Mouse (Mus musculus): ENCODE measurements around the gene 4930564D02Rik. TPM values are rescaled to one million over a fixed set of nuclear protein-coding genes. Genes with fewer than 3 reads are reported as not detected.

Gene 4930564D02Rik
- polyA plus RNA-seq, 1 experiment from 2014 or later, result not detected

- Histone ChIP-seq H3K4me3 (no peak overlapping the region), H3K4me1 (peaks cover 75% of the 10 kb centered on the region), H3K36me3 (replicated peaks) (peaks cover 24% of the 10 kb centered on the region), H3K27me3 (replicated peaks; ENCODE audit: low read depth, poor library complexity, severe bottlenecking) (no peaks in the 10 kb centered on the region), H3K9me3 (no peaks in the 10 kb centered on the region), H3K27ac (replicated peaks) (no peak overlapping the region)
- no peak for DNase-seq (ENCODE audit: low spot score)
- 75% methylated on average over 8 of the region's 8 CpGs for WGBS
Measured at GRCm38 (mm10) chr3:105047616-105048015, 19.0 kb upstream of the 4930564D02Rik start.

- Histone ChIP-seq H3K4me1 (peaks cover 65% of the 10 kb centered on the region), H3K36me3 (replicated peaks) (peaks cover 24% of the 10 kb centered on the region), H3K27me3 (replicated peaks; ENCODE audit: low read depth, poor library complexity, severe bottlenecking) (no peaks in the 10 kb centered on the region), H3K4me3 (peak overlapping the region; percentile 78; the same call in 1 of the 2 replicates), H3K27ac (replicated peaks) (no peak overlapping the region), H3K9me3 (no peaks in the 10 kb centered on the region)
- DNase-seq (ENCODE audit: low spot score), result no peak
- 85% methylated on average over 6 of the region's 6 CpGs for WGBS
Measured at GRCm38 (mm10) chr3:105049848-105050247, 16.8 kb upstream of the 4930564D02Rik start.

- DNase-seq (ENCODE audit: low spot score), result peak; percentile 39
- Histone ChIP-seq H3K27ac (replicated peaks) (peak overlapping the region; percentile 67; the same call in 1 of the 2 replicates), H3K9me3 (no peaks in the 10 kb centered on the region), H3K4me1 (peaks cover 55% of the 10 kb centered on the region), H3K4me3 (peak overlapping the region; percentile 78), H3K36me3 (replicated peaks) (peaks cover 15% of the 10 kb centered on the region), H3K27me3 (replicated peaks; ENCODE audit: low read depth, poor library complexity, severe bottlenecking) (no peaks in the 10 kb centered on the region)
- WGBS, result 45% methylated on average over 2 of the region's 2 CpGs
Measured at GRCm38 (mm10) chr3:105051103-105051502, 15.5 kb upstream of the 4930564D02Rik start.

GRCm38 (mm10) chr3:105052171-105052936, 14.3 kb upstream of the 4930564D02Rik start:
- WGBS, result under 1% methylated on average over 37 of the region's 37 CpGs
- H3K9me3 ChIP-seq, result no peaks in the 10 kb centered on the region
- peaks cover 45% of the 10 kb centered on the region for H3K4me1 ChIP-seq
- no peaks in the 10 kb centered on the region for H3K27me3 ChIP-seq (replicated peaks; ENCODE audit: low read depth, poor library complexity, severe bottlenecking)
- DNase-seq (ENCODE audit: low spot score), result no peak
- H3K27ac ChIP-seq (replicated peaks), result peak overlapping the region; percentile 91
- peak overlapping the region; percentile 78 for H3K4me3 ChIP-seq
- H3K36me3 ChIP-seq (replicated peaks), result peaks cover 9% of the 10 kb centered on the region; the same call in 1 of the 2 replicates

- H3K27ac ChIP-seq (replicated peaks), result peak within 1 kb of the TSS; percentile 91
- peak within 1 kb of the TSS; percentile 78 for H3K4me3 ChIP-seq
- no peaks in the 10 kb centered on the region for H3K27me3 ChIP-seq (replicated peaks; ENCODE audit: low read depth, poor library complexity, severe bottlenecking)
- H3K36me3 ChIP-seq (replicated peaks), result peaks cover 5% of the 10 kb centered on the region; the same call in 1 of the 2 replicates
- no peaks in the 10 kb centered on the region for H3K9me3 ChIP-seq
- WGBS, result 3% methylated on average over 31 of the region's 31 CpGs
- peak; percentile 99 for DNase-seq (ENCODE audit: low spot score)
- H3K4me1 ChIP-seq, result peaks cover 38% of the 10 kb centered on the region
Measured at GRCm38 (mm10) chr3:105052937-105053697, 13.5 kb upstream of the 4930564D02Rik start, which contains the start of gene Cttnbp2nl. Gene Cttnbp2nl, minus strand, starts transcription at chr3:105053146.

GRCm38 (mm10) chr3:105053698-105054001, 13.0 kb upstream of the 4930564D02Rik start:
- 71% methylated on average over 4 of the region's 4 CpGs for WGBS
- Histone ChIP-seq H3K27ac (replicated peaks) (peak overlapping the region; percentile 91), H3K36me3 (replicated peaks) (peaks cover 5% of the 10 kb centered on the region; the same call in 1 of the 2 replicates), H3K9me3 (no peaks in the 10 kb centered on the region), H3K4me3 (peak overlapping the region; percentile 78), H3K27me3 (replicated peaks; ENCODE audit: low read depth, poor library complexity, severe bottlenecking) (no peaks in the 10 kb centered on the region), H3K4me1 (peaks cover 38% of the 10 kb centered on the region)
- DNase-seq (ENCODE audit: low spot score), result no peak

GRCm38 (mm10) chr3:105054952-105055351, 11.7 kb upstream of the 4930564D02Rik start:
- Histone ChIP-seq H3K27ac (replicated peaks) (no peak overlapping the region), H3K36me3 (replicated peaks) (no peaks in the 10 kb centered on the region; the same call in 1 of the 2 replicates), H3K9me3 (no peaks in the 10 kb centered on the region), H3K4me3 (no peak overlapping the region), H3K4me1 (peaks cover 39% of the 10 kb centered on the region), H3K27me3 (replicated peaks; ENCODE audit: low read depth, poor library complexity, severe bottlenecking) (no peaks in the 10 kb centered on the region)
- WGBS, result 70% methylated on average over 7 of the region's 7 CpGs
- DNase-seq (ENCODE audit: low spot score), result no peak

GRCm38 (mm10) chr3:105055666-105056065, 11.0 kb upstream of the 4930564D02Rik start:
- H3K4me1 ChIP-seq, result peaks cover 41% of the 10 kb centered on the region
- H3K36me3 ChIP-seq (replicated peaks), result no peaks in the 10 kb centered on the region
- no peak overlapping the region for H3K4me3 ChIP-seq
- peaks cover 2% of the 10 kb centered on the region; the same call in 1 of the 2 replicates for H3K27me3 ChIP-seq (replicated peaks; ENCODE audit: low read depth, poor library complexity, severe bottlenecking)
- DNase-seq (ENCODE audit: low spot score), result no peak
- H3K9me3 ChIP-seq, result no peaks in the 10 kb centered on the region
- H3K27ac ChIP-seq (replicated peaks), result no peak overlapping the region
- WGBS, result 78% methylated on average over 4 of the region's 4 CpGs

- Histone ChIP-seq H3K9me3 (no peaks in the 10 kb centered on the region), H3K27ac (replicated peaks) (peak overlapping the region; percentile 51), H3K36me3 (replicated peaks) (no peaks in the 10 kb centered on the region), H3K4me3 (peak overlapping the region; percentile 45), H3K27me3 (replicated peaks; ENCODE audit: low read depth, poor library complexity, severe bottlenecking) (peaks cover 5% of the 10 kb centered on the region; the same call in 1 of the 2 replicates), H3K4me1 (peaks cover 44% of the 10 kb centered on the region)
- DNase-seq (ENCODE audit: low spot score), result peak; percentile 88
- 17% methylated on average over 25 of the region's 25 CpGs for WGBS
Measured at GRCm38 (mm10) chr3:105058627-105059513, 7.8 kb upstream of the 4930564D02Rik start.

- Histone ChIP-seq H3K36me3 (replicated peaks) (no peaks in the 10 kb centered on the region), H3K4me1 (peaks cover 44% of the 10 kb centered on the region), H3K4me3 (no peak overlapping the region), H3K27ac (replicated peaks) (no peak overlapping the region; the same call in 1 of the 2 replicates), H3K9me3 (no peaks in the 10 kb centered on the region), H3K27me3 (replicated peaks; ENCODE audit: low read depth, poor library complexity, severe bottlenecking) (peaks cover 5% of the 10 kb centered on the region; the same call in 1 of the 2 replicates)
- no peak for DNase-seq (ENCODE audit: low spot score)
- WGBS, result 76% methylated on average over 7 of the region's 7 CpGs
Measured at GRCm38 (mm10) chr3:105059911-105060310, 6.7 kb upstream of the 4930564D02Rik start.

- Histone ChIP-seq H3K9me3 (no peaks in the 10 kb centered on the region), H3K27me3 (replicated peaks; ENCODE audit: low read depth, poor library complexity, severe bottlenecking) (peaks cover 5% of the 10 kb centered on the region; the same call in 1 of the 2 replicates), H3K27ac (replicated peaks) (peak overlapping the region; percentile 80), H3K4me3 (no peak overlapping the region), H3K36me3 (replicated peaks) (no peaks in the 10 kb centered on the region), H3K4me1 (peaks cover 44% of the 10 kb centered on the region)
- DNase-seq (ENCODE audit: low spot score), result peak; percentile 55
- 38% methylated on average over 6 of the region's 6 CpGs for WGBS
Measured at GRCm38 (mm10) chr3:105060992-105061391, 5.7 kb upstream of the 4930564D02Rik start.

- H3K27ac ChIP-seq (replicated peaks), result peak overlapping the region; percentile 80
- peaks cover 5% of the 10 kb centered on the region; the same call in 1 of the 2 replicates for H3K27me3 ChIP-seq (replicated peaks; ENCODE audit: low read depth, poor library complexity, severe bottlenecking)
- H3K36me3 ChIP-seq (replicated peaks), result no peaks in the 10 kb centered on the region
- 76% methylated on average over 3 of the region's 3 CpGs for WGBS
- no peak for DNase-seq (ENCODE audit: low spot score)
- peaks cover 44% of the 10 kb centered on the region for H3K4me1 ChIP-seq
- no peaks in the 10 kb centered on the region for H3K9me3 ChIP-seq
- H3K4me3 ChIP-seq, result no peak overlapping the region
Measured at GRCm38 (mm10) chr3:105061496-105061895, 5.1 kb upstream of the 4930564D02Rik start.

Measured in embryonic facial prominence, embryonic 10.5 days (tissue).